Mouse (Mus musculus): ENCODE data around the gene Ramac.
A peak's percentile ranks its signal among the peaks of the same experiment; 100 is the strongest.

Gene Ramac

DNA sequence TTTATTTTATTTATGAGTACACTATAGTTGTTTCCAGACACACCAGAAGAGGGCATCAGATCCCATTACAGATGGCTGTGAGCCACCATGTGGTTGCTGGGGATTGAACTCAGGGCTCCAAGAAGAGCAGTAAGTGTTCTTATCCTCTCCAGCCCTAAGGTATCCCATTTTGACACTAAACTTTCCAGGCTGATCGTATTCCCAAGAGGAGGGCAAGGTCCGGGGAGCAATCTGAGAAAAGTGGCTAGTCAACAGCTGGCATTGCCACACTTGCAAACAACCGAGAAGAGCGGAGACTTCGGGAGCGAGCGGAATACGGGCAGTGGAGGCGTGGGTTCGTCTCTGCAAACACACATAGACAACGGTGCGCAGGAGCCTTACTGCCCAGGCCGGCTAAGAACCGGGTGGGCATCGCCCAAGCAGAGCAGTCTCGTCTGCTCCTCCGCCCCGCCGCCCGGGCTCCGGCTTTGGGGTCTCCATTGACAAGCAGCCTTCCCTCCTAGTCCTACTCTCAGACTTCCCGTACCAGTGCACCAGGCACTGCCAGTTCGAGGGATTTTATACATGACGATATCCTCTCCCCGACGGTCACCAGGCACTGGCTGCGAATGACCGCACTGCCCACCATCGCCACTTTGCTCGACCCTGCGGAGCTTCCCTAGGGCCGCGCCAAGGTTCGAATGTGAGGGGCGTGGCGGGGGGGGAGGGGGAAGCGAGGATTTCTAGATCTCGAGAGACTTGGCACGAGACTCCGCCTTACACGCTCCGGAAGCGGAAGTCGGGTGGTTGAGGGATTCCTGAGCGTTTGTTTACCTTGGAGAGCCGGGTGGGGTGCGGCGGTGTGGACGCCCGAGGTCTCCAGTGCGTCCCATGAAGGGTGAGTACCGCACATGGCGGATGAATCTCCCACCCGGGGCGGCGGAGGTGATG is at the start of gene Ramac:
Ramac (plus strand) TSS at position 746 of the 930 bp plus-strand sequence.
- peak; percentile 55 to 75 for DNase-seq (ENCODE audit: low read depth in 1 of 2, low spot score in 2 of 2)

DNA sequence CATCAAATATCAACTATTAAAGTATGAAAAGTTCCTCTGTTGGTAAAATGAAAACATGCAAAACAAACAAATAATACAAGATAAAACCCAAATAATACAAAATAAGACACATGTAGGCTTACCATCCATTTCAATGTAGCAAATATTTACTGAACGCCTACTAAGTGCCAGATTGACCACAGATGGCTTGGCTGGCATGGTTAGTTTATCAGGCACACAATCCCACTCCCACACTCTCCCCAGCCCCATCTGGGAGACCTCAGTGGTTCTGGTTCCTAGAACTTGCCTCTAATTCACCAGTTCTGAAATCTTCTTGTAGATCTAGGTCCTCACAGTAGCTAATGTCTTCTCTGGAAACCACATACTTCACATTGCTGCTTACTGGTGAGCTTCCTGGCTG is 44.1 kb upstream of the Ramac start:
- DNase-seq (ENCODE audit: low read depth in 1 of 2, low spot score in 2 of 2): no peak

DNA sequence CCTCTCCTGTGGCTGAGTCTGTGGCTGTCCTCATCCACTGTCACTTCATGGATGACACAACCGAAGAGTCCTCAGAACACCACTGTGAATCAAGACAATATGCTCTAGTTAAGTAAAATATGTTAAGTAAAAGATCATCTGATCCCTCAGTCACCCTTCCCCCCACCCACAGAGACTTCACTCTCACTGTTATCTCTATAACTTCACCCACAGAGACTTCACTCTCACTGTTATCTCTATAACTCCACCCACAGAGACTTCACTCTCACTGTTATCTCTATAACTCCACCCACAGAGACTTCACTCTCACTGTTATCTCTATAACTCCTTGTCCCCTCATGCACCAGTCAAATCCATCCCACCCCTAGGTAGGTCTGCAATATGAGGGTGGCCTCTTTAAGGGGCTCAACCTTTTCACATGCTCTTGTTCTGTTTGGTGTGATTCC is 43.5 kb upstream of the Ramac start:
- no peak for DNase-seq (ENCODE audit: low read depth in 1 of 2, low spot score in 2 of 2)

DNA sequence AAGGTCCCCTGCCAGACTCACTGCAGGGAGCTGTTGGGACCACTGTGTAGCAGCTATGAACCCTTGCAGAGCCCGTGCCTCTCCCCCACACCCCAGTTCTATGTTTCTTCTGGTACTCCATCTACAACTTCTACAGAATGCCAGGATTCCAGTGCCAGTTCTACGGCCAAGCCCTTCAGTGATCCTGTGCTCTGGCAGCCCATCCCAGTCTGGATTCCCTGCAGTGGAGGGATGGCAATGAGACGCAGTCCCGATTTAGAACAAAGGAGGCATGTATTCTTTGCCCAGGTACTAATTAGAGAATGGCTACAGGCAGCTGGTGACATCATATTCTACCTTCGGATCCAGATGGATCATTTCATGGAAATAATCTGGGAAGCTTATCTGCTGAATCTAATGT is 41.5 kb upstream of the Ramac start:
- no peak for DNase-seq (ENCODE audit: low read depth in 1 of 2, low spot score in 2 of 2)

DNA sequence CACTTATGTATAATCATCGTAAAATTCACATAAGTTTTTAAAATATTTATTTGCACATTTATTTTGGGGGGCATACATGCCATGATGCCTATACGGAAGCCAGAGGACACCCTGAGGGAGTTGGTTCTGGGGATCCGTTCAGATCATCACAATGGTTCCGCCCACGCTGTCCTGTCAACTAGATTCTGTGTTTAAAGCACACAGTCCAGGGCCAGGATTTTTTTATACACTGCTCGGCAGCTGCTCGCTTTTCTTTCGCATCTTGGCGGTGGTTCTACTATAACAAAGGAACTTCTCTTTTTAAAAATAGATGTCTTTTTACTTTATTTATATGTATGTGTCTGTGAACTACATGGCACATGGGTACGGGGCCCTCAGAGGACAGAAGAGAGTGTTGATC is 38.9 kb upstream of the Ramac start:
- no peak for DNase-seq (ENCODE audit: low read depth in 1 of 2, low spot score in 2 of 2)

DNA sequence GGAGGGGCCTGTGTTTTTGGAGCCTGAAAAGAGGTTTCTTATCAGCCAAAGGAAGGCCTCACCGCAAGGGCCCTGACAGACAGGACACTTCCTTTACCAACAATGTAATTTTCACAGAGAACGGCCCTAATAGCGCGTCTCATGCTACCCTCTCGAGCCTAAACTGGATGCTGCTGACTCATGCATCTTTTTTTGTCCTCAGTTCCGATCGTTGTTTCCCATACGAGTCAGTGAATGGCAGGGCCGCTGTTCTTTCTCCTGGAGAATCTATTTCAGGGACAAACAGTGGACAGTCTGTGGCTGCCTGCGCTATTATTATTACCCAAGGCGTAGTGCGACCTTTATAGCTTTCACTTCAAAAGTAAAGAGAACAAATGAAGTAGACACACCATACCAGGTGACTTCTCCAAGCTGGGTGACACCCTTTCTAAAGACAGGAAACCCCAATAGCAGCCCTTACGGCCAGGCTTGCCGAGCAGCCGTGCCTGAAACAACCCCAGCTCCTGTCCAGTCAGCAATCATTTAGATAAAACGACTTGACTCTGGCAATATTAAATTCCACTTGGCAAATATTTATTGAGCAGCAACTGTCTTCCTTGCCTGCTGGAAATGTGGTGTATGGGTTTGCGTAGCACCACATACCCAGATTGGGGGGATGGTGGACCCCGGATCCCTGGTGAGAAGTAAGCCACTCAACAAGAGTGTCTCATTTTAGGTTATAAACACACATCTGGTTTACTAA is 36.6 kb upstream of the Ramac start:
- DNase-seq (ENCODE audit: low read depth in 1 of 2, low spot score in 2 of 2): no peak

GRCm38 (mm10) chr7:81726728-81727005 is 36.1 kb upstream of the Ramac start:
- DNase-seq (ENCODE audit: low read depth in 1 of 2, low spot score in 2 of 2): no peak

DNA sequence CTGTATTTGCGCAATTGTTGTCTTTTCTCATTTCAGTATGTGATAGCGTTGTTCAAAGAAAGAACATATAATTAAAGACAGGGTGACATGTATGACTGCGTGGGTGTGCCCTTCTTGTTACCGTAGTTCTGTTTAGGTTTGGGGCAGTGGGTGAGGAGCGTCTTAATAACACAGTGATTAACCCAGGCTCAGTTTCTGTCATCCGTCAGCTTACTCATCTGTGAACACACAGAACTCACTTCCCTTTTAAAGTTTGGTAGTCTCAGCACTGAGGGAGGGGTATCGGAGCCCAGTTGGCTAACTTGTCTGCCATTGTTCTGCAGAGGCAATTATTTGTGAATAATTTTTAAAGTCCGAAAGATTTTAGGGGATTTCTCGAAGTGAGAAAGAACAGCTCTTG is 35.0 kb upstream of the Ramac start:
- DNase-seq (ENCODE audit: low read depth in 1 of 2, low spot score in 2 of 2): no peak

GRCm38 (mm10) chr7:81729787-81730186 is 32.9 kb upstream of the Ramac start:
- no peak for DNase-seq (ENCODE audit: low read depth in 1 of 2, low spot score in 2 of 2)

- no peak for DNase-seq (ENCODE audit: low read depth in 1 of 2, low spot score in 2 of 2)
Observed at GRCm38 (mm10) chr7:81731181-81731651, 31.5 kb upstream of the Ramac start.

DNA sequence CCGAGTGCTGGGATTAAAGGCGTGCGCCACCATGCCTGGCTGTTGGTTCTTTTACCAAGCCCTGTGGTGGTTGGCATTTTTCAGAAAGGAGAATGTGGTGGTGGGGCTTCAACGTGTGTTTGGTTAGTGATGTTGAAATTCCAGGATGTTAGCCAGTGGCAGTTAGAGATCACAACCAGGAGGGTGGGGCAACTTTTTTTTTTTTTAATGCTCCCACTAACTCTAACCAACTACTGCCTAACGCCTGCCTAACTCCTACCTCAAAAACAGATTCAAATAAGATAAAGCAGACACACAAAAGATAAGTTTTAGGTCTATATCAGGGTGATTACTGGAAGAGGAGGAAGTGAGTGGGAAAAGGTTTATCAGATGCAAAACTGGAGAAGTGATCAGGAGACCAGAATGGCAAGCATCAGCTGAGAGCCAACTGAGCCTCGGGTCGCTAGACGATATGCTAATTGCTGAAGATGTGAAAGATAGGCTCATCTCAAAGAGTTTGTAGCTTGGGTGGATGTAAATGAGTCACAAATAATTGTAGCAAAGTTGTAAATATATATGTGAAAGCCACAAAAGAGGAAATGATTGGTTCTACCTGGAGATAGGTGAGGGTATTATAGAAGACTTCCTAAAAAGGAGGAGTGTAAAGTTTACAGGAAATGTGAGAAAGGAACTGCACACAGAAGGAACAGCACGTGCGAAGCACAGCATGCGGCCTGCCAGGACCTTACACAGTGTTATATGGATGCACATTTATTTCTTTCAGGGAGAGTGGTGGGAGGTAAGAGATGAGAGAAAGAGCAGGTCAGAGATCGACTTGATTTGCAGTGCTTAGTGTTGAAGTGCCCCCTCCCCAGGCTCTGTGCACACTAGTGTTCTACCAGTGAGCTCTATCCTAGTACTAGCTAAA is 30.3 kb upstream of the Ramac start:
- DNase-seq (ENCODE audit: low read depth in 1 of 2, low spot score in 2 of 2): no peak

DNA sequence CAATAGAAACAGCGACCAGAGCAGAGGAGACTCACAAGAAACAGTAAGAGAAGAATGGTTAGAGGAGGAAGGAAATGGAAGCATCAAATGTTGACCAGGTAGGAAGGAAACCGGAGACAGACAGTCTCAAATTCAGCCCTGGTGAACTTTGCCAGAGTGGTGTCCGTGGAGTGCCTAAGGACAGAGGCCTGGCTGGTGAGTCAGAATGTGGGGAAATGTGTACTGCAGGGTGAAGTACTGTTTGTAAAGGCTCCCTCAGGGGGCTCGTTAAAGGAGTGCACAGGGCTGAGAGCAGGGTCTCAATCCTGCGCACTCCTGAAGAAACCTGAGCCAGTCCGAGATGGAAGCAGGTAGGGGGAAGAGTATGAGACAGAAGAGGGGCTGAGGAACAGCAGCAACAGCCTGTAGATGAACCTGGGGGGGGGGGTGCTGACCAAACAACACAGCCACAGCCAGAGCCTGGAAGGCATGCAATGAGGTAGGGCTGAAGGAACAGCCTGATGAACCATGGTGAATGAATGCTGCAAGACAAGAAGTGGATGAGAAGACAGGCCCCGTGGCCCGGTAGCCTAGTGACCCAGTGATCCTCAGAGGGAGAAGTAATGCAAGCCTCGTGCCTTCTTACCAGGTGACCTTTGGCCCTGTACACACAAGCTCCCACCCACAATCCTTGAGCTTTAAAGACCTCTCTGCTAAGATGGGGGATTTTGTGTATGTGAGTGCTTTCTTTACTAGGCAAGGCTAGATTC is 27.3 kb upstream of the Ramac start:
- DNase-seq (ENCODE audit: low read depth in 1 of 2, low spot score in 2 of 2): no peak

DNA sequence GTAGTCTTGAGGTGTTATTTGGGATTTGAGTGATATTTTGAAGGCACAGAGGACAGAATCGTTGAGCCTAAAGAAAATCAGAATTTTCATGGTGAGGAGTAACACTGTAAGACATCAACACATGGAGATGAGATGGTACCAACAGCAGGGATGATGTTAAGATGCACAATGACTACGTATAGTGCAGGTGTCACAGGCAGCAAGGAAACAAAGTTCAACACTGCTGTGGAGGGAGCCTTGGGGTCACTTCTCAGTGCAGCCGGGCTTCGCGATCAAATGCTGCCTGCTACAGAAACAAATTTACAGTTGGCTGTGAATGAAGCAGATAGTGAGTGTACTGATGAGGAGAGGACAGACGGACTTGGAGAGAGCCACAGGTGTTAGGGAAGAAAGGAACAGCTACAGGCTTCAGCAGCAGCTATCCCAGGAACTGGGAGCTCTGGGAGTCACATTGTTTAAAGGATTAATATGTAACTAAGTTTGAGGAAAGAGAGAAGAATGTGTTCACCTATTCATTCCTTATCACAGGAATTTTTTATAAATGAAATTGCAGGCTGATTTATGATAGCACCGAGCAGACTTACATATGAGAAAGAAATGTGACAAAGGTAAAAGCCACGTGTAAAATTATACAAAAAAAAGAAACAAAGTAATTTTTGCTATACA is 23.9 kb upstream of the Ramac start:
- DNase-seq (ENCODE audit: low read depth in 1 of 2, low spot score in 2 of 2): no peak

GRCm38 (mm10) chr7:81740010-81740409 is 22.7 kb upstream of the Ramac start:
- no peak for DNase-seq (ENCODE audit: low read depth in 1 of 2, low spot score in 2 of 2)

DNA sequence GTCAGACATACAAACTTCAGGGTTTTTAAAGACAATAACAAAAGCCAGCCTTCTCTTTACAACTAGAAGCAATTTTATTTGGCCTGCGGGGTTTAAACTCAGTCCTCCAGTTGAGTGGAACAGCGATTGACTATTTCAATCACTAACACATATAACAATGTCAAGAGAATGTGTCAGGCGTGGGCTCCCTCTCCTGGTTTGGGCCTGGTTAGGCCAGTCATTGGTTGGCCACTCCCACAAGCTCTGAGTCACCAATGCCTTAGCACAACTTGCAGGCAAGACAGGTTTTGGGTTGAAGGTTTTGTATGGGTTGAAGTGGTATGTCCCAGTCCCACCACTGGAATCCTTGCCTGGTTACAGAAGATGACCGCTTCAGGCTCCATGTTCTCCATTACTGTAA is 18.6 kb upstream of the Ramac start:
- DNase-seq (ENCODE audit: low read depth in 1 of 2, low spot score in 2 of 2): no peak

- DNase-seq (ENCODE audit: low read depth in 1 of 2, low spot score in 2 of 2): no peak
Observed at GRCm38 (mm10) chr7:81747956-81748355, 14.8 kb upstream of the Ramac start.

DNA sequence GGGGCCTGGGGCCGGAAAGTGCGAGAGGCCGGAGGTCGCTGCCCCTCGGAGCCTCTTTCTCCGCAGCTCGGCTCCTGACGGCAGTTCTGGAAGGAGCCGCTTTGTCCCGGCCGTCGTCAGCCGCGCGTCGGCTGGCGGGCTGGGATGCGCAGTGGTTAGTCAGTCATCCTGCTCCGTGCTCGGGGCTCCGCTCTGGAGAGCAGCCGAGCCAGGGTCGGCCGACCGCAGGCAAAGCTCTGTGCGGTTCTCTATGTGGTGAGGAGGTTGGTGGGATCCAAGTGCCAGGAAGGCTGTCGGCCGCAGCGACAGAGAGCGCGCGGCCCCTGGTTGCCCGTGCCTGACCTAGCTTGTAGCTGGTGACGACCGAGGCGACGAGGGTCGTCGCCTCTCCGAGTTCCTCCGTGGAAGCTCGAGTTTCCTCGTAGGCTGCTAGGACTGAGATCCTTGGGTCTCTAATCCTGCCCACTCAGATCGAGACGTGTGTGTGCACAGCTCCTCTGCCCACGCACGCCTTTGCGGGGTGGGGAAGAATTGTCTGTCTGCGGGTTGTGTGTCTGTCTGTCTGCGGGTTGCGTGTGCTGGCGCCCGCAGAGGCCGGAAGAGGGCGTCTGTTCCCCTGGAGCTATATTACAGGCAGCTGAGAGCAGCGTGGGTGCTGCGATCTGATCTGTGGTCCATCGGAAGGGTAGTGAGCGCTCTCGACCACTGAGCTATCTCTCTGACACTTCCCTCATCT is 553 bp downstream of the Ramac start:
- peak; percentile 12 to 13 for DNase-seq (ENCODE audit: low read depth in 1 of 2, low spot score in 2 of 2)

- no peak for DNase-seq (ENCODE audit: low read depth in 1 of 2, low spot score in 2 of 2)
Observed at GRCm38 (mm10) chr7:81772786-81773539, 10.2 kb downstream of the Ramac start.

DNA sequence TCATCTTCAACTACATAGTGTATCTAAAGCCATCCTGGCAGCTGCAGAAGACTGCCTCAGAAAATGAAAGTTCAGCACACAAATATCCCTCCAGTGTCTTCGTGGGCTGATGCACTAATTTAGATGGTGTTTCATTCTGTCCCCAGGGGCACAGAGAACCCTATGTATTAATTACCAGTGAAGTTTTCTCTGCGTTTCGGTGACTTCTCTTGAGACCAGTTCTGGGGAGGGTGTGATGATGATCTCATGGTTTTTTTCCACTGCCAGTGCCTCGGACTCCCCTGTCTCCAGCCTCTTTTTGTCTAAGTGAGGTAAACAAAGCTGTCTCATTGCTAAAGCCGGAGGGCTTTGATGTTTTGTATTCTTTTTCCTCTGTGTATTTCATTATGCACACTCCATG is 12.6 kb downstream of the Ramac start:
- no peak for DNase-seq (ENCODE audit: low read depth in 1 of 2, low spot score in 2 of 2)

Measured in monocyte, adult 2 months (primary cell).